Mouse (Mus musculus) gastrocnemius, adult 8-10 months (tissue): ENCODE results near the gene Magi1. TPM values are rescaled to one million over a fixed set of nuclear protein-coding genes. Genes with fewer than 3 reads are reported as not detected.

Experiments
- DNase-seq, 2 experiments: peaks; one replicate each; pipeline ENCODE4 v3.0.0; 2022; ENCODE audit warnings: low spot score in 2 of 2
- total RNA-seq, 4 experiments: library from RNA; stranded (reverse); gene quantifications; 2 replicates each; pipeline ENCODE4 v1.2.4; 2022

The Magi1 gene
- total RNA-seq, 4 experiments from 2014 or later = 1.7 to 5.1 (median 2.0) TPM

DNA sequence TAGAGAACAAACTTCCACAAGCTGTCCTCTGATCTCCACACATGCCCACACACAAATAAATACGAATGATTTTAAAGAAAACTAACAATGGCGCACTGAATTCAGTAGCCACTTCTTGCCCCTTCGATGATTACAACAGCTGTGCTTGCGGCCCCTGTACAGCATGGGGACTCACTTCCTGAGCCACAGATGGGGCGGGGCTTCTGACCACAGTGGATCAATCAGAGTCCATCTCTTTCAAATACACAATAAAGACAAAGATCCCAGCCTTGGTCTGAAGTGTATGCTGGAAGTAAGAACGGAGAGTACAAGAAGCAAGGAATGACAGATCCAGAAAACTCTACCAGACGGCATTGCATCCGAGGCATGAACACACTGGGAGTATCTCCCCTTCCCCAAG, 120.8 kb downstream of the Magi1 start:
- no peak for DNase-seq

DNA sequence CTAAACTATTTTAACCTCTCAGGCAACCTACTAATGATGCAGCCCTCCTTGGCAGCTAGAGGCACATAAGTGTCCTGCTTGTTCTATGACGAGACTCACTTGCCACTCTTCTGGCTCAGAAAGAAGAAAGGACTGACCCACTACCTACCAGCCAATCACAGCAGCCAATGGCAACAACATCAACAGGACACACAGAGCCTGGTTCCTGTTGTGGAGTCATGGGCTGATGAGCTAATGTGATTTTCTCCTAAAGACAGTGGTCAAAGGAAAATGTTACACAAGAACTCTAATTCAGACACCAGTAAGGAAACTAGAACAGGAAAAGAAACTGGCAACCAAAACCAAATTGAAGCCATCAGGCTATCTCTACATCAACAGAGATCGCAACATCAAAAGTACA, 124.5 kb downstream of the Magi1 start:
- DNase-seq = no peak

DNA sequence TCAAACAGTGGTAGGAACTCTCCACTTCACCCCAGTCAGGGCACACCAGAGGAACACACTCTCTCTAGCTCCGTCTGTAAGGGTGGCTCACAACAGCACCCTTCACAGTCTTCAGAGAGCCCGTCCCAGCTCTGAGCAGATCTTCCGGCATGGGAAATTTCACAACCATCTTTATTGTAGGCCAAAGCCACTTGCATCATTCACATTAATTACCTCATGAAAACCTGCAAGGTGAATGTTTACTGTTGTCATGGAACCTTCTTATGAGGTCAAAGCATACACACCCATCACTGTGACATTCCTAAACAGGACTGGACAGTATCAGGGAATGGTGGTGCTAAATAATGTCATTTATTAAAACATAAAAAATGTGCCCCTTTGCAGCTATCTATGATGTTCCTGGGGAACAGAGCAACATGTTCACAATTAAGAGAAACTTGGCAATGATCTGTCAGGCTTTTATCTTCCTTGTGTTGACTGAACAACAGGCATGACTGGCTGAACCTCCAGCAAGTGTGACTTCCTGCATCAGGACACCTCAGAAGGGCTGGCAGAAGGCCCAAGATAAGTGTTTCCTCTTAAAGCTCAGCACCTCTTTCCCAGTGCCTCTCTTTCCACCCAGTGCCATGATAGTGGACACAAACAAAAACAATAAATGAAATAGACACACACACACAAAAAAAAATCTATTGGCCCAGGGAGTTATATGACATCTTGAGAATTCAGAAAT, 125.4 kb downstream of the Magi1 start:
- no peak for DNase-seq

DNA sequence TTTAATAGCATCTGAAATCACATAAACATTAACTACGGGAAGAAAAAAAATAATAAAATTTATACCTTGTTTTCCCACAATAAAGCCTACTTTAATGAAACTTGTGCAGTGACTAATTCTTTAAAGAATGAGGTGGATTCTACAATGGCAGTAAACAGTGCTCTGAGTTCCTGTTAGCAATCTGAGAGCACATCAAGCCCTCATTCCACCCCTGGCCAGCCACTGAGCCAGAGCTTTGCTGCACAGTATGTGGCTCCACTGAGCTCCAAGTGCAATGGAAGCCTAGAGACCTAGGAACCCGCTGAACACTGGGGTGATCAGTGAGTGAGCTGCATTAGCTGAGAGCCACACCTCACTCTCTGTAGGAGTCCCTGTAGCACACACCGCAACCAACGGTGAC, 127.7 kb downstream of the Magi1 start:
- DNase-seq = no peak

GRCm38 (mm10) chr6:94154854-94155601, 128.7 kb downstream of the Magi1 start:
- DNase-seq = no peak

- no peak for DNase-seq
These were observed 130.8 kb downstream of the Magi1 start for GRCm38 (mm10) chr6:94152881-94153280.

DNA sequence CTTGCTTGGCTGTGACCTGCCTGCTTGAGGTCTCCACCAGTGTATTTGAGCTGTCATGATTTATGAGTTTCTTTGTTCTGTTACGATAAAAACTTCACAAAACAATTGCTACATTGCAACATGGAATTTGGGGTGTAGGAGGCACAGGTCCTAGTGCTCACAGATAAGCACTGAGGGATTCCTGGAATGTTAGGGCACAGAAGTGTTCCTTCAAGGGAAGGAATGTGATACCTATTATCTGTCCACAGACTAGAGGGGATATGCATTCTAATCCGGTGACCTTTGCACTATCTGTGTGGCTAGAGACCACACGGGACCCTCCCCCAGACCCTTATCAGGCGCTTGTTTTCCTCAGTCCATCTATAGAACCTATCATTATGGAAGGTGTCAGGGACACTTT, 132.8 kb downstream of the Magi1 start:
- no peak for DNase-seq

- no peak for DNase-seq
These were observed 133.9 kb downstream of the Magi1 start for GRCm38 (mm10) chr6:94149800-94150199.

- no peak for DNase-seq
These were observed 137.6 kb downstream of the Magi1 start for GRCm38 (mm10) chr6:94146206-94146493.

- DNase-seq = peak; percentile 40 to 65
These were observed 138.1 kb downstream of the Magi1 start for GRCm38 (mm10) chr6:94145430-94146205.

DNA sequence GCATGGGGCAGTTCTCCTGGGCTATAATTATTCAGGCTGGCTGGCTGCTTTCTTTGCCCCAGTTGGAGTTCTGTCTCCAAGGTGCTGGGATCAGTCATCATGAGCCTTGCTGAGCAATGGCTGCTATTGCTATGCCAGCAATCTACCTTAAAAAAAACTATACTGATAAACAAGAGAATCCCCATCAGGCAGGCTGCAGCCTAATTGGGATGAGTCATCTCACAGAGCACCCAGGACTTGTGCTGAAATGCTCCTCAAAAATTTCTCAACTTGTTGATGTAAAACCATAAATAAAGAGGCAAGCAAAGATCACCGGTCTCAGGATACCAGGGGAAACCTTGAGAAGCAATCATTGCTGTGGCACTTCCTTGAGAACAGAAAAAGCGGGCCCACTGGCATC, 141.2 kb downstream of the Magi1 start:
- DNase-seq = no peak

DNA sequence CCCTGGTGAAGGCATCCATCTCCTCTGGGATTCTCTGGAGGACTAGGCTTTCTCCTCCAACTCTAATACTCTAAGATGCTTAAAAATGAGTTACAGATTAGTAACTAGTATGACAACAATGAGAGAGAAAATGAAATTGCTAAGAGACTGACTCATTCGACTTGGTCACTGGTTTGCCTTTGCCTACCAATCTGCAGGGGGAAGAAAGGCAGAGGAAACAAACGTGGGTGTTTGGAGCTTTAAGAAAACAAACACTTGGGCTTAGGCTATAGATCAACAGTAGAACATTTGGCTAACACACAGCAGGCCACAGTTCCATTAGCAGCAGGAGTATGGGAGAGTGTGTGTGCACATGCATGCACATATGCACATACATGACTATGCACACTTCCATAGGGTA, 142.2 kb downstream of the Magi1 start:
- DNase-seq = no peak

DNA sequence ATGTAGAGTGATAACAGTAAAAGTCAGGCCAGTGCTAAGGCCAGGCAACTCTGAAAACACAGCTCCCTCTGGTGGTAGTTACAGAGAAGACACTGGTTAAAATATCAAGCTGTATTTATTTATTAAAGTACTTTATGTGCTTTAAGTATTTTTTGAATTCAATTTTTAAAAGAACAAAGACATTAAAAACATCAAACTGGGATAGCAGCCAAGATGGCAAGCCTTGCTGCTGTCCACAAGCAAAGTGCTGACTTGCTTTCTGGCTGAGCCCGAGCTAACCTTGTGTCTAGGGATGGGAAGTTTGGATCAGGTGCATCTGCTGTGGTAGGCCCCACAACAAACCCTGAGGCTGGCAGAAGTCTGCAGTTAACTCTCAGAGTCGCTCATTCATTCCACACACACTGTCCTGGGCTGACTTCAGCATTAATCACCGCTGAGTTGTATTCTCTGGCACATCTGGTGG, 143.7 kb downstream of the Magi1 start:
- DNase-seq = no peak

DNA sequence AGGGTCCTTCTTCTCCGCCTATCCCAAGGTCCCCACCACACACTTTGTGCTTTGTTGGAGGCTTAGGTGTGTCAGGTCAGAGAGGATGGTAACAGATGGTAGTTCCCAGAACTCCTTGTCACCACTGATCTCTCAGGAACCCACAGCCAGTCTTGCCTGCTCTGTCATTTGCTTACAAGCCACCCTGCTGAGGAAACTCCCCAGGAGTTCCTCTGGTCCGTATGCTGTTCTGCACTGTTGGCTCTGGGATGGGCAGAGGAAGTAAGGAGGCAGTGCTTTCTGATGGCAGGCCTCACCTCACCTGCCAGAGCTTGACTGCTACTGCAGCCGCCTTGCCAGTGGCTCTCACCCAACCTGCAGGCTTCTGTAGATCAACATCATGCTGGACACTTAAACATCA, 147.0 kb downstream of the Magi1 start:
- DNase-seq = no peak

DNA sequence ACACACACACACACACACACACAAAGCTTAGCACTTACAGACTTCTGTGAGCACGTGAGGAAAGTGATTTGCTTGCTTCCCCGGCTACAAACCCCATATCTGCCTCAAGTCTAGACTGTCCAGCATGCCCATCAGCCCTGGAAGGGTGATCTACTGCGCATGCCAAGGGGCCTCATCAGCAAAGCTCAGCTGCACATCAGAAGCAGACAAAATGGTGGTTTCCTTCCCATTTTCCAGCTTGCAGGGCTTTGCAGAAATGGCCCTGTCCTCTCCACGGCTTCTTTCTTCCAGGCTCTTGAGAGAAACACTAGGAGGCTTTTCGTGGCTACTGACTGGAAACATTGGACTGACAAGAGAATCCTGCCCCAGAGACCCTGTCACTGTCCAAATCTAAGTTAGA, 149.6 kb downstream of the Magi1 start:
- DNase-seq = no peak

DNA sequence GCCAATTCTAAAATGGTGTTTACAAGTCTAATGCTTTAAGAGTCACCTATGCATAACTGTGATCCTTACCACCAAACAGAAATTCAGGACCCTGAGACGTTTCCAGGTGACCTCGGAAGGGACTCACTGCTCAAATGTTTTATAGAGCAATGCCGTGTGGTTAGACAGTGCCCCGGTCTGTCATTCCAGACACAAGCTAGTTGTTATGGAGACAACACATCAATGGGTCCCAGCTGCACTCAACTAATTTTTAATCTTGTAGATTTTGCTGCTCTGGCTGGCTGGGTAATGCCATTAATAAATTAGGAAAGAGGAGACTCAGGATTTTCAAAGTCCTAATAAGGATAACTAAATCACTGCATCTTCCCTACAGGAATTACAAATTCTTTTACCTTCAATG, 151.7 kb downstream of the Magi1 start:
- DNase-seq = no peak

- DNase-seq = no peak
These were observed 153.3 kb downstream of the Magi1 start for GRCm38 (mm10) chr6:94130389-94130788.

- DNase-seq = no peak
These were observed 157.0 kb downstream of the Magi1 start for GRCm38 (mm10) chr6:94126763-94127162.

GRCm38 (mm10) chr6:94125144-94125543, 158.6 kb downstream of the Magi1 start:
- DNase-seq = no peak

- no peak for DNase-seq
These were observed 159.4 kb downstream of the Magi1 start for GRCm38 (mm10) chr6:94124279-94124678.

DNA sequence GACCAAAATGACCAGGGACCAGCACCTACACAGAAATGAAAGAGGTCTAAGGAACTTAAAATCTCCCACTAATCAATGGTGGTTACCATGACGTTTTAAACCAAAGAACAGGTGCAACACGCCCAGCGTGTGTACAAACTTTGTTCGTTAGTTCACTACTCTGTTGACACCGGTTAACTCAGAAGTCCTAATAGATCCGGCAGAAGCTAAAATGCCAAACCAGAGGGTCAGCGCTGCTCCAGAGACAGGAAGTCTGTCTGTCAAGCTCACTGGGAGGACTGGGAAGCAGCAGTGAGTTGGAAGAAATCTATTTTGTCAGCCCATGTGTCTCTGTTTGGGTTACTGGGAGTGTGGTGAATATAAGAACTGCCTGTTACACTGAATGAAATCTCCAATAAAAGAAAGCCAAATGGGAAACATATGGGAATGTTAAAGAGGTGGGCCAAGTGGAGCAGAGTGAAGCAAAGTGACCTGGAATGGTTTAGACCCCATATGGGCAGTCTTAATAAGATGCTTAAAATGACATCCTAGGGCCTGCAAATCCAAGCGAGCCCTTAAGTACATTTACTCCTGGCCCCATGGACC, 161.1 kb downstream of the Magi1 start:
- DNase-seq = no peak

DNA sequence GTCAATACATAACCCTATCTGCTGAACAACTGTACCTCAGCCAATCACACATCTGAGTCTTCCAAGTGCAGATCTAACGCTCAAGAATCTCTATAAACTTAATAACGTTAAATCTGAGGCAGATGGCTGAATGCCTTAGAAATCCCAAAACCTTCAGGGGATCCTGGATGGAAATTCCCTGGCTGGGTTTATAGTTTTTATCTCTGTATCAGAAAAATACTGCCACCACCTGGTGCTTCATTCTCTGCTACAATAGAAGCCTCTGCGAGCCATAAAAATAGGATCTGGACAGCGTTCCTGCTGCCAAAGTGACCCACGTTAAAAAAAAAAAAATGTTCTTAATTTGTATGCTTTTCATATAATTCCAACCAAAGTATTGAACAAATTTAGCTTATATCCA, 162.2 kb downstream of the Magi1 start:
- DNase-seq = no peak
